Mouse (Mus musculus): ENCODE results near the gene Vmn2r62. TPM values are rescaled to one million over a fixed set of nuclear protein-coding genes. Genes with fewer than 3 reads are reported as not detected.
"Not testable (repeated sequence)": the region's sequence is repeated elsewhere in the genome, so short reads cannot be mapped to it uniquely, and the experiment has no call there.

Vmn2r62 gene
- total RNA-seq (2021), result not detected

- DNase-seq, result not testable (repeated sequence)
Measured at GRCm38 (mm10) chr7:42793425-42793824, at the start of gene Vmn2r62. Gene Vmn2r62, minus strand, starts transcription at chr7:42793525.

- DNase-seq, result not testable (repeated sequence)
Measured at GRCm38 (mm10) chr7:42838366-42838765, 45.0 kb upstream of the Vmn2r62 start.

- no peak for DNase-seq
Measured at GRCm38 (mm10) chr7:42832221-42832620, 38.9 kb upstream of the Vmn2r62 start.

- DNase-seq, result no peak
Measured at GRCm38 (mm10) chr7:42749836-42750235, 43.5 kb downstream of the Vmn2r62 start.

- no peak for DNase-seq
Measured at GRCm38 (mm10) chr7:42738536-42739210, 54.7 kb downstream of the Vmn2r62 start.

- DNase-seq, result not testable (repeated sequence)
Measured at GRCm38 (mm10) chr7:42726917-42727316, 66.4 kb downstream of the Vmn2r62 start, which contains the start of gene Gm17067. Gene Gm17067, minus strand, starts transcription at chr7:42727017.

Other genes with a start within 250 kb of the Vmn2r62 start
- gene Gm21028, start 214.9 kb downstream of the Vmn2r62 start, total RNA-seq (2021), result not detected
- under 1 TPM; 0.38 to 0.90 TPM for gene Zfp977, start 201.0 kb downstream of the Vmn2r62 start, total RNA-seq (2021)
- 1 to 10 TPM; 2.4 to 2.5 TPM for gene Zfp976, start 150.9 kb downstream of the Vmn2r62 start, total RNA-seq (2021)
- 1 to 10 TPM; 4.3 to 4.9 TPM for gene Zfp975, start 100.8 kb downstream of the Vmn2r62 start, total RNA-seq (2021)
- not detected for gene Gm17067, start 66.5 kb downstream of the Vmn2r62 start, total RNA-seq (2021)
- gene Gm2381, start 73.7 kb upstream of the Vmn2r62 start, total RNA-seq (2021), result under 1 TPM in 1 of 2 experiments, not detected in 1; 0.07 TPM
- gene Vmn2r63, start 140.3 kb upstream of the Vmn2r62 start, total RNA-seq (2021), result not detected
- gene Gm9268, start 225.2 kb upstream of the Vmn2r62 start, total RNA-seq (2021), result not detected

Measured in heart, postnatal 4 days (tissue).